Mouse (Mus musculus) heart, embryonic 15.5 days (tissue): ENCODE measurements around the gene Efnb3. TPM values are rescaled to one million over a fixed set of nuclear protein-coding genes. Genes with fewer than 3 reads are reported as not detected.

ENCODE experiments used
- microRNA-seq: library from miRNA; unstranded; fragments of <30 nt; microRNA quantifications from one replicate; pipeline ENCODE4, GENCODE M21; 2016
- polyA plus RNA-seq: library from polyadenylated mRNA; unstranded; fragments of >200 nt; fragmentation: Nextera tagmentation; extraction: Ambion mirVana; gene quantifications from 2 replicates; pipeline ENCODE4 v1.2.1, GENCODE M21; 2015

Gene Efnb3
- polyA plus RNA-seq, 1 experiment from 2014 or later = 53.8 TPM

Small RNA genes within 50 kb of the gene (microRNA-seq; reads per million reads assigned to microRNA genes)
- not detected for gene Gm27493

Other genes with a start within 250 kb of the Efnb3 start
- 12.7 and 17.2 TPM in 2 replicates for gene Cntrob, start 236.4 kb downstream of the Efnb3 start, polyA plus RNA-seq
- 163 and 164 TPM in 2 replicates for gene Trappc1, start 236.2 kb downstream of the Efnb3 start, polyA plus RNA-seq
- 0.77 and 1.1 TPM in 2 replicates for gene Kcnab3, start 233.9 kb downstream of the Efnb3 start, polyA plus RNA-seq
- gene Rnf227, start 219.7 kb downstream of the Efnb3 start, polyA plus RNA-seq = 6.6 and 7.3 TPM in 2 replicates
- 14.2 and 22.9 TPM in 2 replicates for gene Chd3, start 190.8 kb downstream of the Efnb3 start, polyA plus RNA-seq
- gene Naa38, start 164.7 kb downstream of the Efnb3 start, polyA plus RNA-seq = 129 and 132 TPM in 2 replicates
- 20.6 and 24.0 TPM in 2 replicates for gene Cyb5d1, start 164.6 kb downstream of the Efnb3 start, polyA plus RNA-seq
- 37.3 and 40.6 TPM in 2 replicates for gene Tmem88, start 162.0 kb downstream of the Efnb3 start, polyA plus RNA-seq
- 18.6 and 19.5 TPM in 2 replicates for gene Kdm6b, start 146.5 kb downstream of the Efnb3 start, polyA plus RNA-seq
- 0.21 and 0.42 TPM in 2 replicates for gene Dnah2, start 11.1 kb downstream of the Efnb3 start, polyA plus RNA-seq
- gene Wrap53, start 20.1 kb upstream of the Efnb3 start, polyA plus RNA-seq = 13.3 and 17.0 TPM in 2 replicates
- 59.4 and 88.1 TPM in 2 replicates for gene Trp53, start 20.2 kb upstream of the Efnb3 start, polyA plus RNA-seq
- gene Atp1b2, start 45.7 kb upstream of the Efnb3 start, polyA plus RNA-seq = 24.2 and 24.5 TPM in 2 replicates
- gene Shbg, start 57.7 kb upstream of the Efnb3 start, polyA plus RNA-seq = 0.29 TPM in 1 of 2 replicates, not detected in the other
- 14.3 and 16.7 TPM in 2 replicates for gene Sat2, start 61.8 kb upstream of the Efnb3 start, polyA plus RNA-seq
- gene Fxr2, start 72.8 kb upstream of the Efnb3 start, polyA plus RNA-seq = 22.9 and 28.5 TPM in 2 replicates
- 0.22 TPM in 1 of 2 replicates, not detected in the other for gene Sox15, start 95.1 kb upstream of the Efnb3 start, polyA plus RNA-seq
- 38.8 and 48.1 TPM in 2 replicates for gene Mpdu1, start 102.4 kb upstream of the Efnb3 start, polyA plus RNA-seq
- 8.7 and 18.6 TPM in 2 replicates for gene Cd68, start 105.9 kb upstream of the Efnb3 start, polyA plus RNA-seq
- 310 and 340 TPM in 2 replicates for gene Eif4a1, start 112.2 kb upstream of the Efnb3 start, polyA plus RNA-seq
- gene Senp3, start 121.9 kb upstream of the Efnb3 start, polyA plus RNA-seq = 47.1 and 54.8 TPM in 2 replicates
- gene Tnfsf13, start 125.6 kb upstream of the Efnb3 start, polyA plus RNA-seq = 0.54 and 0.99 TPM in 2 replicates
- gene Tnfsf12, start 135.6 kb upstream of the Efnb3 start, polyA plus RNA-seq = 7.3 and 8.9 TPM in 2 replicates
- gene Tnfsfm13, start 135.9 kb upstream of the Efnb3 start, polyA plus RNA-seq = 2.9 and 4.2 TPM in 2 replicates
- gene Polr2a, start 198.4 kb upstream of the Efnb3 start, polyA plus RNA-seq = 10.9 and 18.3 TPM in 2 replicates
- gene Slc35g3, start 201.8 kb upstream of the Efnb3 start, polyA plus RNA-seq = 0.16 and 0.48 TPM in 2 replicates
- 3.1 and 3.8 TPM in 2 replicates for gene Zbtb4, start 205.7 kb upstream of the Efnb3 start, polyA plus RNA-seq
- gene Chrnb1, start 235.7 kb upstream of the Efnb3 start, polyA plus RNA-seq = 5.4 and 7.5 TPM in 2 replicates
- 1.8 and 2.9 TPM in 2 replicates for gene Fgf11, start 241.7 kb upstream of the Efnb3 start, polyA plus RNA-seq
- 1.1 and 2.6 TPM in 2 replicates for gene Tmem102, start 245.4 kb upstream of the Efnb3 start, polyA plus RNA-seq